Mouse (Mus musculus) left cerebral cortex, adult 18-20 months (tissue): ENCODE measurements around the gene Kcnj10. TPM values are rescaled to one million over a fixed set of nuclear protein-coding genes. Genes with fewer than 3 reads are reported as not detected.

Experiments
- DNase-seq, 2 experiments: peaks; one replicate each; pipeline ENCODE4 v3.0.0; 2021 to 2022; ENCODE audit warnings: low spot score in 2 of 2, mixed read lengths in 1 of 2
- total RNA-seq, 2 experiments: library from RNA; stranded (reverse); gene quantifications; 2 replicates each; pipeline ENCODE4 v1.2.3; 2021

Kcnj10 gene
- total RNA-seq, 2 experiments from 2014 or later = 67.5 to 87.1 TPM

DNA sequence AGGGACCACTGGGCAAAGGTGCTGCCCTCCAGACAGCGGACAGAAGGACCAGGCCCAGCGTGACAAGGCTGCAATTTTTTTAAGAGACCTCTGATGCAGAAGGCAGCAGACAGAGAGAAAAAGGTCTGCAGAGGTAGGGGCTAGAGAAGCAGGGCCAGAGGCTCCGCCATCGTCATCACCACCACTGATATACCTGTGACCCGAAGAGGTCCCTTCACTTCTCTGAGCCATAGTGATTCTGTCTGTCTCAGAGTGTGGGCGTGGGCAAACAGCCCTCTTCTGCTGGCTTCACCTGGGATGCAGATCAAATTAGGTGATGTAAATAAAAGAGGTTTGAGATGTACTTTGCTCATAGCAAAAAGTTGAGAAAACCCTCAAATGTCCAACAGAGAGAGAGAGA lies 11.4 kb upstream of the Kcnj10 start:
- DNase-seq = no peak

DNA sequence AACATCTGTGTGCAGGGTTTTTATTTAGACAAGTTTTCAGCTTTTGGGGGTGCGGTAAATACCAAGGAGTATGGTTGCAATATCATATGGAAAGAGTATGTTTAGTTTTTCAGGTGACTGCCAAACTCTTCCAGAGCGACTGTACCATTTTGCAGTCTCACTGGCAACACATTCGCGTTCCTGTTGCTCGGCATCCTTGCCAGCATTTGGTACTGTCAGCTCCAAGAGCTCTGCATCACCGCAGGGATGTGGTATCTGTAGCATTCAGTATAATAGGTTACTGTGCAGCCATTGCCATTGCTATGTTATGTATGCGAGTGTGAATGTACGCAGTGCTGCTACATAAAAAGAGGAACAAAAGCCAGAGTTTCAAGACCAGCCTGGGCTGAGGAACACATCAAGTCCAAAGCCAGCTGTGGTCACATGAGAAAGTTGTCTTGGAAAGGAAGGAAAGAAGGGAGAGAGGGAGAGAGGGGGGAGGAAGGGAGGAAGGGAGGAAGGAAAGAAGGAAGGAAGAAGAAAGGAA lies 9.5 kb upstream of the Kcnj10 start:
- DNase-seq = no peak

DNA sequence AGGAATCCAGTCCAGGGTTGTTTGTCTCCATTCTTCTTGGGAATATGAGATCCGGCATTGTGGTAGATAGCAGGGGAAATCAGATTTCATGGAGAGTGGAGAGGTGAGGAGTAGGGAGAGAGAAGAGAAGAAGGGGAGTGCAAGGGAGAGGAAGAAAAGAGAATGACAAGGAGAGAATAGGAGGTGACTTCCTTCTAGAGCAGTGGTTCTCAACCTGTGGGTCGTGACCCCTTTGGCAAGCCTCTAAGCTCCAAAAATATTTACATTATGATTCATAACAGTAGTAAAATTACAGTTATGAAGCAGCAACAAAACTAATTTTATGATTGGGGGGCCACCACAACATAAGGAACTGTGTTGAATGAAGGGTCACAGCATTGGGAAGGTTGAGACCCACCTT lies 8.1 kb upstream of the Kcnj10 start:
- DNase-seq = no peak

DNA sequence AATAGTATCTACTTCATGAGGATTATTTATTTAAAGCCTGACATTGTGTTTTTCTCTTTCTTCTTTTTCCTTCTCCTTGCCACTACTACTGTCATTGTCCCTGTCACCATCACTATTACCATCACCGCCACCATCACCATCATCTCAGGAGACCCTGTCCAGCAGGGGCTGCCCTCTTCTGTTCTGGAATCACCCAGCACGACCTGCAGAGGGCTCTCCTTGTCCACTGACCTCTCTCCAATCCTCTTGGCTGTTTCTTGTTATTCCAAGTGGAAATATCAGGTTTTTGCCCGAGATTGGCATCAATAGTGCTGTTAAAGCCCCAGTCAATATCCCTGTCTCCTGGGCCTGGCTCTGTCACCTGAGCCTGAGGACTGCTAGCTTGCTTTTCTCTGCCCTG lies 7.5 kb upstream of the Kcnj10 start:
- DNase-seq = no peak

DNA sequence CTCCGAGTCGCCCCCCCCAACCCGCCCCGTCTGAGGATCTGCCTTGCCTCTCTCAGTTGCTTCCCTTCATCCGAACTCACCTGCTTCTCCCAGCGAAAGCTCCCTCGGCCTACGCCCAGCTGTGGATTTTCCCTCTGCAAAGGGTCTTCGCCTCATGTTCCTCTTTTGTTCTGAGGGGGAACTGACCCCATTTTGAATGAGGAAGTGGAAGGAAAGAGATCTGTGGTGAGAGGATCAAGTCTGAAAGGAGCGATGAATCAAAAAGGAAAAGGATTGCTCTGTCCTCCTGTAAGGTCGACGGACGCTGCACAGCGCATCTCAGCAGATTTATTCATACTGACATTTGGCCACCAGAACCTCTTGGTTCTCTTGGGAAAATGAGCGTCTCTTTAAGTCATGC lies 5.2 kb upstream of the Kcnj10 start:
- no peak for DNase-seq

DNA sequence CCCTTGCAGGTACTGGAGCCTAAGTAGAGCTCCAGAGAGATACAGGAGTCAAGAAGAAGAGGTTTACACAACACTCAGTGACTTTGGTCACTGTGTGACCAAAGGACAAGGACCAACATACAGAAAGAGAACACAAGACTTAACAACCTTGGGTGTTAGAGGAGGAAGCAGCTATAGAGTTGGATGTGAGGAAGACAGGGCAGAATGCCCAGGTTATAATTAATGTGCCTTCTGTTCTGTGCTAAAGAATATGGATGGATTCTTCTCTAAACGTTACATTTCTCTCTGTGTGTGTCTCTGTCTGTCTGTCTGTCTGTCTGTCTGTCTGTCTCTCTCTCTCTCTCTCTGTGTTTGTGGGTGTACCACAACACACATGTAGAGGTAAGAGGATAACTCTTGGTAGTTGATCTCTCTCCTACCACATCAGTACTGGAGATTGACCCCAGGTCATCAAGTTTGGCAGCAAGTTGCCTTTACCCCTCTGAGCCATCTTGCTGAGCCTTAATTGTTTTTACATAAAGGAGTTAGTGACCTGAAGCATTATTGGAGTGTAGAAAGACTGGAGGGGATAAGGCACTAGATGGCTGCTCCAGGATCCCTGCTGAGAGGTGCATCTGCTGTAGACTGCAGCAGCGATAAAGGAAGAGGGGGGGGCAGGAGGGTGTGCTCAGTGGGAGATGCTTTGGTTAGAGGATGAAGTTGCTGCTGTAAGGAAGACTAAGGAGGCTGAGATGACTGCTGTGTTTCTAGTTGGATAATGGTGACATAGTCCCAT lies 3.4 kb upstream of the Kcnj10 start:
- no peak for DNase-seq

DNA sequence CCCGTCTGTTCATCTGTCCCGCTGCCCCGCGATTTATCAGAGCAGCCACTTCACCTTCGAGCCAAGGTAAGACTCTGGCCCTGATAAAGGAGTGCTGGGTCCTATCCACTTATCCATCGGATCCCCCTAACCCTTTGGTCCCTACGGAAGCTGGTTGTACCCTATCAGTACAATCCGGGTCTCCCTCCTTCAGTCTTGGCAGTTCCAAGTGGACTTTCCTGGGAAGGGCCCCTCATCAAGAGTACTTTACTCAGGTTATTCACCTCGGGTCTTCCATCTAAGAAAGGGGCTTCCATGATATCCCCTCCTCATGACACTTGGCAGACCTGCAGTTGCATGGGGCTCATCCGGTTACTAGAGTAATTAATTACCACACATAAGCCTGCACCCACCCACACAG lies 376 bp downstream of the Kcnj10 start:
- DNase-seq = no peak

DNA sequence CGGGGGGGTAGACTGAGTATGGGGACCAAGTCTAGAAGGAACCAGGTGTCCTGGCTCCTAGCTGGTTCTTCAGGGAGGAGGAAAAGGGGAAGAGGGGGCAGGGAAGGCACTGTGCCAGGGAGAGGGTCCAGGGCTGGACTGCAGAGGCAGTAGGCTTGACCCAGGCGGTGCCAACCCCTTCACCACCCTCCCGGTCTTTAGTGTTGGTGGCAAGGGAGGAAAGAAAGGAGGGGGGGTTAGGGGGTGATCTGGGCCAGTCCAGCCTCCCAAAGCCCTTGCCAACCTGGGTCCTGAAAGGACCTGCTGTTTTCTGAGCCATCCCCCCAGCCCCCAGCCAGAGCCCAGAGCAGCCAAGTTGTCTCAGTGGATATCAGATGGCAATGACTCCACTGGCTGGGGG lies 1.7 kb downstream of the Kcnj10 start:
- DNase-seq = peak in 1 of 2 experiments; percentile 44

DNA sequence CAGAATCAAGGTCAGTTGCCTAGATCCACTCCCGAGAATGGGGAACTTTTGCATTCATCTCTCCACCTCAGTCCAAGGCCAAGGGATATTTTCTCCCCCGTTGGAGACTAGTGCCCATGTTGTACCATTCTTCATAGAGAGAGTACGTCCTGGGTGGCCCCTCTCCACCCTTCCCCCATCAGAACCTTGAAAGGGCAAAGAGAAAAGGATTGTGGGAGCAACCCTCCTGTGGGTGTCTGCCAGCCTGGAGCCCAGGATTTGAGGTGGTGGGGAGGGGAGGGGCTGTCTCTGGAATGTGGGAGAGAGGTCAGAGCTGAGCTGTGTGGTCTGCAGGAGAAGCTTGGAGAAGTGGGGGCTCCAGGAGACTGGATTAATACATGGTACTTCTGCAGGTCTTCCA lies 2.9 kb downstream of the Kcnj10 start:
- no peak for DNase-seq

DNA sequence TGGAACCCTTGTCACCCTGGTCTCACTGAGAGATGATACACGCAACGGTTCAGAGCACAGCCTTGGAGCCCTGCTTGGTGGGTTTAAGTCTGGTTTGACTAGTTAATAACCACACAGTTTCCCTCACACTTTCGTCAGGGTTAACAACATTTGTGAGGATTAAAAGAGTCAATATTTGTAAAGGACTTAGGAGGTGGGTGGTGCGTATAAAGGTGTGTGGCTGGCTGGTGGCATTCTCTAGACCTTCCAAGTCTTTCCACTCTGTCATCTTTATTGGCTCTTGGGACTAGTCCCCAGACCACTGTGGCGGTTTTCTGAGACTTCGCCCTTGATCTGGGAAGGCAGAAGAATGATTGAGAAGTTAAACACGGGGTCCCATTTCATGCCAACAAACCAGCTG lies 3.8 kb downstream of the Kcnj10 start:
- no peak for DNase-seq

DNA sequence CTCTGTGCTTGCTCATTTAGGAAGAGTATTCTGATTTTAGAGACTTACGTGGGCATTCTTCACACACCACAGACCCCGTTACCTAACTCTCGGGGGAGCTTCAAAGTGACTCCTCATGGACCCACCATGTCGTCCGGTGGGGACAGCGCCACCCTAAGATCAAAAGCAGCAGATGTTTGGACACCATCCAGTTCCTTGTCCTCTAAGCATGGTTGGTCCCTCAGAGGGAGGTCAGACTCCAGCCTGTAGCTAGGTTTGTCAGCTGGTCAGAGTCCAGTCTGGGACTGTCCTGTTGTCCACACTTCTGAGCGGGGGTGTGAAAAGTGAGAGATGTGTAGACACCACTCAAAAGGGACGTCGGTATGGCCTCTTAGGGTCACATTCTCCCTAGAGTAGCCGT lies 5.7 kb downstream of the Kcnj10 start:
- no peak for DNase-seq

DNA sequence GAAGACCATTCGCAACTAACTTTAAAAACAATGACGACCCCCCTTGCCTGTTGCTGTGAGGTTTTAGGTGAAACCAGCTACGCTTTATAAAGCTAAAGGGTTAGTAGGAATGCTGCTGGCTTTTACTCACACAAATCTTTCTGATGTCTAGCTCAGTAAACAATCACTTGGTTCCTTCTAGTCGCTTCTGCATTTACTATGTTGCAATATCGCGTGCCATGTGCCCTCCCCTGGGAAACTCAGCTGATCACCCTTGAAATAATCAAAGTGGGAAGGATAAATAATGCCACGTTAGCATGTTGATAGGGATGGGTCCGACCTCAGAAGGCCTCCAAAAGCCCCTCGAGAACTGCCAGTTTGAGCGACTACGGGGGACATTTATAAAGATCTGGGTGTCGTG lies 6.4 kb downstream of the Kcnj10 start:
- no peak for DNase-seq

DNA sequence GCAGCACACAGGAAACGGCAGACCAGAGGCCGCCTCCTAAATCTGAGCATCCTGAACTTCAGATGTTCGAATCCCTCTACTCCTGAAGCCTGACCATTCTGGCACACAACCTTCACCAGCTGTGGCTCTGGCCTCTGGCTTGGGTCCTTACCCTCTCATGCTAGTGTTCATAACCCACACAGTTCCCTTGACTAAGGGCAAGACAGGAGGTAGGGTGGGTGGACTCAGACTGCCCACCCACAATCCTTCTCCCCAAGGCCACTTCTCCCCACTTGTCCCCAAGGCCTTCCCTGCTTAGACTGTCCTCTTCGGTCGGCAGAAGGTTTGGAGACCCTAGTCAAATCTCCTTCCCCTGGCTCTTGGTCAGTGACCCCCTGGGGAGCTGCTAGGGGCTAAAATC lies 8.5 kb downstream of the Kcnj10 start:
- no peak for DNase-seq

DNA sequence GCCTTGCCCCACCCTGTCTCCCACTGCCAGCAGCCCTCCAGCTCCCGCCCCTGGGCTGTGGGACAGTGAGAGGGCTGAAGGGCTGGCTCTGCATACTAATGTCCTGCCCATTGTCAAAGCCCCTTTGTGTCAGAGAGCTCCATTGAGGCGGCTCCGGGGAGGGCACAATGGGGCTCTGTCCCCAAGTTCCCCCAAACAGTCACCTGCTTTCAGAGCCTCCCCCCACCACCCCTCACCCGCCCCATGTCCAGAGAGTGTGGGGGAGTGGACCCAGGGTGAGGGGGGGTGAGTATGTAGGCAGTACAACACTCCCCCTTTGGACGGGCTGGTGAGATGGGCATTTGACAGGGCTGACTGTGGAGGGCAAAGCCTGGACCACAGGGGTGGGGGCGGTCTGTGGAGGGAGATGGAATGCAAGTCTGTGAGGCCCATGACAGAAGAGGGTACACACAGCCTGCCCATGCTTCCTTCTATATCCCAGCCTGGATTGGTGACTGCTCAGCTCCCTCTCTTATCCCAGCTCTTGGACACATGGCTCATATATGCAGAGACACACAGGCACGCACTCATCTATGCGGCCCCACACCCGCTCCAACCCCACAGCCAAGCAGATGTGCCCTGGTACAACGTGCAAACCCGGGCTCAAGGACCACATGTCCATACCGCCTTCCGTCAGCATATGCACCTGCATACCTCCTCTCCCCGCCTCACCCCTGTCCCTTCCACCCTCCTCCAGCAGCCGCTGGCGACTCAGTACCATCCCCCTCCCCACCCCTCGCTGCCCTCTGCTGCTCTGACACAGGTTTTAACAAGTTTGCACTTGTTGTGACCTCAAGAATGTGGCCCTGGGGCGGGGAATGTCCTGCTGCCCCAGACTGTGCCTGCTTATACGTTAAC lies 9.2 kb downstream of the Kcnj10 start:
- DNase-seq = peak; percentile 51 to 54

DNA sequence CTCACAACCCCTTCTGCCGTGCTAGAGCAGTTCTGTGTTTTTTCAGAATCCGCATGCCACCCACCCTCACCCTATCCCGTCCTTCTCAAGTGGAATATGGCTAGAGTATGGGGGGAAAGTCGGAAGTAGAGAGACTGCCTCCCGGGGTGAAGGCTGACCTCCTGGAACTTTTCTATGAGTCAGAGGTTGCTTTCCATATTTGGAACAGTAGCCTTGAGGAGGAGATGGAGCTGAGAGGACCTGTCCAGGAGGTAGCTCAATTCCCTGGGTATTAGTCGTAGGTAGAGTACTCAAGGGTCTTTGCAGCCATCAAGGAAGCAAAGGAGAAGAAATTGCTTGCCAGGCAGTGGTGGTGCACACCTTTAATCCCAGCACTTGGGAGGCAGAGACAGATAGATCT lies 11.0 kb downstream of the Kcnj10 start:
- no peak for DNase-seq

DNA sequence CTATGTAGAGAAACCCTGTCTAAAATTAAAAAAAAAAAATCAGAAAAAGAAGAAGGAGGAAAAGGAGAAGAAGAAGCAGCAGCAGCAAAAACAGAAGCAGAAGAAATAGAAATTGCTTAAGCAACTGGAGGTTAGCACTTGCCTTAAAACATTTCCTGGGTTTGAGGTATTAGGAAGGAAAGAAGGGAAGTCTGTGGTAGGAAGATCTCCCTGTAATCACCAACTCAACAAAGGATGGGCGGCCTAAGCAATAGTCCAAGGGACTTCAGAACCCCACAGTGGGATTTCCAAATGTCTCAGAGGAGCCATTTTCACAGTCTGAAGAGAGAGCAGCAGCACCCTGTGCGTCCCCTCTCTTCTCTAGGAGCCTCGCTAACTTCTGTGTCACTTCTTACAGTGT lies 11.4 kb downstream of the Kcnj10 start:
- no peak for DNase-seq

DNA sequence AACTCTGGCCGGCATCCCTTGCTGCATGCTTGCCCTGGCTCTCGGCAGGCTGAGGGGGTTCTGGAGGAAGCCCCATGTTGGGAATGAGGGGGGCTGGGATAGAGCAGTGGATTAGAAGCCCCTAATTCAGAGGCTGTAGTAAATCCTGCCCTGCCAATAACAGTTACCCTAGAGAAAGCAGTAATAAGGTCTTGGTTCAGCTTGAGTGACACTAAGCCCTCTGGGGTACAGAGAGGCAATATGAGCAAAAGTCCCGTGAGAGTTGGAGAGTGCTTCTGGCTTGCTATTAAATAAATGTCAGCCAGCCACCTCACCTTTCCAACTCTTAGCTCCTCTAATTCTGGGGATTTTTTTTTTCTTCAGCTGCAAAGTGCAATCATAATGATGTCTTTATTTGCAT lies 14.3 kb downstream of the Kcnj10 start:
- no peak for DNase-seq

DNA sequence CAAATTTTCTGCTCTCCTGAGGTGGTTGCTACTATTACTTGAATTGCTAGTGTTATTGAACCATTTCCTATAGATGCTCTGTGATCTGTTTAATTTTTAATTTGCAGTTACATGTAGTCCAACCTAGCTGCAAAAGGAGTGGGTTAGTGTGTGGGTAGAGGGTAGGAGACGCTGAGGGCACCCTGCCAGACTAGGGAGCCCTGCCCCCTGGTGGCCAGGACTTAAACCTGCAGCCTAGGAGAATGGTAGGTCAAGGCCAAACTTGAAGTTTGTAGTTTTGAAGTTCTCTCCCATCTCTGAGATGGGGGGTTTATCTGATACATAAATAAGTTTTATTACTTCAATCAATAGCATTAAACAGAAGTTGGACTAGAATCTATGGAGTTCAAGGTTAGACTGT lies 16.5 kb downstream of the Kcnj10 start:
- peak; percentile 64 to 76 for DNase-seq

DNA sequence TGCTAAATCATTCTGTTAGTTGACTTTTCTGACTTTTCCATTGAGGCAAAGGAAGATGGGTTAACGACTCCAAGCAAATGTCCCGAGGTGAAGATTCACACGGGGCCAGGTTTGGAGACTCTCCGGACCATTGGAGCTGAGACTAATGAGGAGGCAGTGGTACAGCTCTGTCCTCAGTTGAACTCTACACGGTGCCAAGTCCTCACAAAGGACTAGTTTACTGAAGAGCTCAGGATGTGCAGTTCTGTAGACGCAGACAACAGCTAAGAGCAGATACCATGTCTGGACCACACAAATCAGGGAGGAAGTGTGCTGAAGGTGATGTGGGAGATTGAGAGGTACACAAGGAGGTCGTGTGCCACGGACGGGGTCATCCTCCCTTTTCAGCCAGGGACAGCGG lies 17.3 kb downstream of the Kcnj10 start:
- no peak for DNase-seq

DNA sequence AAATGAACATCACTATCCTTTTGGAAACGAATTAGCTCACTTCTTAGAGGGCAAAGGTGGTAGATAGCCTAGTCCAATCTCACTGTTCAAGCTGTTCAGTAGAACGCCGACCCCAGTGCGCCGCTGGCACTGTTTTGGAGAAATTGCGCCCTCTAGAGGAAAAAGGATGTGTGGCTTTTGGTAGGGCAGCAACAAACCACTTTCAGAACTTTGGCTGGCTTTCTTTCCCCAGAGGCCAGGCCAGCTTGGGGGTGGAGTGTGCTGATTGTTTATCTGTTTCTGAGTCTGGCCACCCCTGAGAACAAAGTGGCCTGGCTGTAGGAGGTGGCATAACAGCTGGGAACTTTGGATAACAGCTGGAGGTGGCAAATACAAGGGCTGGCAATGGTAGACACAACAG lies 23.7 kb downstream of the Kcnj10 start:
- DNase-seq = peak; percentile 59 to 63

DNA sequence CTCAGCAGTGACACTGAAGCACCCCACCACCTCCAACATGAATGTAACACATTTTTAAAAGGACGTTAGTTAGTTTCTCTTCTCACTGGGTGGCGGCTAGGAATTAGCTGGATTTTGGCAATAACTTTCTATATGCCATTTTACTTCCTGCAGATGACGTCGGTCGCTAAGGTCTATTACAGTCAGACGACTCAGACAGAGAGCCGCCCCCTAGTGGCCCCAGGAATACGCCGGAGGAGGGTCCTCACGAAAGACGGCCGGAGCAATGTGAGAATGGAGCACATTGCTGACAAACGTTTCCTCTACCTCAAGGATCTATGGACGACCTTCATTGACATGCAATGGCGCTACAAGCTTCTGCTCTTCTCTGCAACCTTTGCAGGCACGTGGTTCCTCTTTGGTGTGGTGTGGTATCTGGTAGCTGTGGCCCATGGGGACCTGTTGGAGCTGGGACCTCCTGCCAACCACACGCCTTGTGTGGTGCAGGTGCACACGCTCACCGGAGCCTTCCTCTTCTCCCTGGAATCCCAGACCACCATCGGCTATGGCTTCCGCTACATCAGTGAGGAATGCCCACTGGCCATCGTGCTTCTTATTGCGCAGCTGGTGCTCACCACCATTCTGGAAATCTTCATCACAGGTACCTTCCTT lies 27.9 kb downstream of the Kcnj10 start:
- no peak for DNase-seq

DNA sequence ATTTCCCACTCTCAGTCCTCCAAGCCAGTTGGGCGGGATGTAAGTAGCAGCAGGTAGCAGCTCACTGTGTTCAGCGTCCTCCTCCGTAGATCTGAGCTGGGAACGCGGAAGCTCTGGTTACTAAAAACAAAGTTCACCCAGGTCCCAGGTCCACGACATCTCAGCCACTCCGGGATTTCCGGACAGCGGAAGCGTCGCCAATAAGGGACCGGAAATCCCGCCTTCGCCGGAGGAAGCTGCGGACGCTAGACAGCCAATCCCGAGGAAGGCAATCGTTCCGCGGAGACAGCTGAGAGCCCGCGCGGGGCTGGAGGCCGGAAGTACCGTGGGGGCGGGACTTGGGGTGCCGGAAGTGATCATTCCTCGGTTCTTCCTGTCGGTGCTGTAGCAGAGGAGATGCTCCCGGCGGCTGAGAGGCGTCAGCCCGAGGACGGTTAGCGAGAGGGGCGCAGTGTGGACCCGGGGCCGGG lies 35.2 kb downstream of the Kcnj10 start, which contains the start of gene Pigm:
TSS of gene Pigm (plus strand) at position 349 of the 470 bp plus-strand sequence.
- peak; percentile 98 to 99 for DNase-seq
